Mouse (Mus musculus) lung, embryonic 15.5 days (tissue): ENCODE measurements at regions not wholly inside any gene's neighbourhood (a gene's known extent, or its start where the extent isn't known, plus 50 kb on each side); places are given as distances from the start of the nearest gene placed in this dataset.

Experiments
- ATAC-seq: fragments of 200-750 bp; cut with Nextera tagmentation; 2 replicates; pipeline ENCODE4 v1.8.0; 2017; ENCODE audit warnings: moderate number of reproducible peaks, borderline replicate concordance; ENCODE audit not compliant: low FRiP score, low TSS enrichment; ENCODE audit errors: extremely low read depth
- H3K27ac ChIP-seq: fragments of 300-500 bp; sonication (generic); 2 replicates; pipeline ENCODE4 v1.5.1; 2015; ENCODE audit warnings: moderate library complexity, mild to moderate bottlenecking, inconsistent platforms
- H3K27me3 ChIP-seq: fragments of 300-500 bp; sonication (generic); 2 replicates; pipeline ENCODE4 v1.6.1; 2015; ENCODE audit warnings: inconsistent platforms
- H3K36me3 ChIP-seq: fragments of 300-500 bp; sonication (generic); 2 replicates; pipeline ENCODE4 v1.6.1; 2015; ENCODE audit warnings: inconsistent platforms
- H3K4me1 ChIP-seq: fragments of 300-500 bp; sonication (generic); 2 replicates; pipeline ENCODE4 v1.6.1; 2015; ENCODE audit warnings: inconsistent platforms
- H3K4me2 ChIP-seq: fragments of 300-500 bp; sonication (generic); 2 replicates; pipeline ENCODE4 v1.6.1; 2015; ENCODE audit warnings: inconsistent platforms, mild to moderate bottlenecking, moderate library complexity
- H3K4me3 ChIP-seq: fragments of 300-500 bp; sonication (generic); 2 replicates; pipeline ENCODE4 v1.5.1; 2015; ENCODE audit warnings: mild to moderate bottlenecking, inconsistent platforms
- H3K9ac ChIP-seq: fragments of 300-500 bp; sonication (generic); 2 replicates; pipeline ENCODE4 v1.6.1; 2015; ENCODE audit warnings: inconsistent platforms
- H3K9me3 ChIP-seq: fragments of 300-500 bp; sonication (generic); 2 replicates; pipeline ENCODE4 v1.6.1; 2016; ENCODE audit warnings: inconsistent platforms
- WGBS: fragments of 180-500 bp; shearing (Covaris S2); methylation state at CpG from one replicate; pipeline ENCODE4 v1.1.7; 2015; 5-methylcytosine and 5-hydroxymethylcytosine counted together

DNA sequence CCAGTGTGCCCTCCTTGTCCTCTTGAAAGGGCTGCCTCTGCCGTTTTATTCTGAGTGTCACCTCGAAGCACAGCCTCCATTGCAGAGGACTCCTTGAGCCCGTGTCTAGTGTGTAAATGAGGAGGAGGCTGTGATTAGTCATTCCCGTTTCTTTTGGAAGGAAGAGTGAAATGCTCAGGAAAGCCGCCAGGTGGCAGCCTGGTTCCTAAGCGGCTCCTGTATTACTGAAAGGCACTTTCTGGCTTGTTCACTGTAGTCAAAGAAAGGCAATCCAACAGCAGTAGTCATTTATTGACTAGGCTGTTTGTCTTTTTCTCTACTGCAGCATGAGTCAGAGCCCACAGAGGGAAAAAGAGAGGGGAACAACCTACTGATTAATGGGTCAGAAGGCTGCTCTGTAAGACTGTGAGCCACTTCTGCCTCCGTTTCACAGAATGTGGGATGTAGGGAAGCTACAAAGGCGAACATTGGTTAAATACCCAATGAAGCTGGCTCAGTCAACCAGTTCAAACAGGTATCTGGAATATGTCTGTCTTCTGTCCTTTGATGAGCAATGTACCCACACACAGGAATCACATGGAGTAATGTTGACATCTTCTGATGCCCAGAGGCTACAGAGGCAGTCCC is 103.2 kb upstream of the Cwc22 start:
- Histone ChIP-seq H3K36me3 (no peaks in the 10 kb centered on the region), H3K27ac (0 out of 2 replicates have a peak overlapping the region, but pooled peaks have one; percentile 12), H3K9me3 (no peaks in the 10 kb centered on the region), H3K4me1 (peaks cover 13% of the 10 kb centered on the region), H3K9ac (no peak overlapping the region), H3K27me3 (no peaks in the 10 kb centered on the region), H3K4me3 (peak overlapping the region; percentile 24), H3K4me2 (peak overlapping the region; percentile 60)
- 14% methylated on average over 8 of the region's 8 CpGs for WGBS
- peak; percentile 60 for ATAC-seq

DNA sequence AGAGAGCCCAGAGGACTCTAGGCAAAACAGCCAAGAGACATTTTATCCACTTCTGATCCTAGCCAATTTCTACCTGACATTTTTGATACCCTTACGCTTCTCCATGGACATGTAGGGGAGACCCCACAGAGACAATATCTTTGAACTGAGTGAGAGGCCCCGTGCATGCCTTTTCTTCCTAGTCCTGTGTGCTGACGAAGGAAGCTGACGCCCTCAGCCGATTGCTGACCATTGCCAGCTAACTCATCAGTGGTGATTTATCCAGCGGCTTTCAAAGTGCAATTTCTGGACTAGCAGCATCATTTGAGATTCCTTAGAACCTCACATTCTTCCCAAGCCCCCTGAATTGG is 102.5 kb upstream of the Cwc22 start:
- no peaks in the 10 kb centered on the region for H3K36me3 ChIP-seq
- no peaks in the 10 kb centered on the region for H3K9me3 ChIP-seq
- H3K27me3 ChIP-seq: no peaks in the 10 kb centered on the region
- H3K27ac ChIP-seq: no peak overlapping the region
- H3K9ac ChIP-seq: no peak overlapping the region
- peak; percentile 32; the same call in 1 of the 2 replicates for ATAC-seq
- peak overlapping the region; percentile 24 for H3K4me3 ChIP-seq
- peaks cover 13% of the 10 kb centered on the region for H3K4me1 ChIP-seq
- 37% methylated on average over 6 of the region's 6 CpGs for WGBS
- H3K4me2 ChIP-seq: peak overlapping the region; percentile 60

DNA sequence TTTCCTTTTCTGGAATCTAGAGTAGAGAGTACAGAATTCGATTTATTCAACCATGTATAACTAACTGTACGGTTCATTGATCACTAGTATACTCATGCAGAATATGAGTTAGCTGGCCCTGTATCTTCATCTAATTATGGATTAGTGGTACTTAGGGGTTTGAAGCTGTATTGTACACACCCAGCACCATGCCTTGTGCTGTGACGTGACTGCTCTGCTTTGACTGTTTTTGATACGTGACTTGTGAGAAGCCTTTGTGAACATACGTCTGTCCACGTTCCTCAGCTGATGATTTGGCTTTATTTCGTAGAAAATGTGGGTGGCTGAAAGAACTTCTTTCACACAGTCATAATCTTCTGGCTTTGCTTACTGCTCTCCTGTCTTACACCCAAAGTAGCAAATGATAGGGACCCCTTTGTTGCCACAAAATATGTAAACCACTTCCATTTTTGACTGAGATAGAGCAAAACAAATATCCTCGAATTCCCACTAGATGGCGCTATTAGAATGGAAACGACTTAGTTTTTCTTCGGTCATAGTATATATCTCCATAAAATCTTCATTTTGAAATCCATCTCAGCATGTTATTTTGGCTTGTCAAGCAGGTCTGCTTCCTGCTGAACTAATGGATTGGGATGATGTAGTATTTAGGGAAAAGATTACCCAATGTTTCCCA is 102.0 kb upstream of the Cwc22 start:
- Histone ChIP-seq H3K27ac (no peak overlapping the region), H3K4me1 (peaks cover 13% of the 10 kb centered on the region), H3K36me3 (no peaks in the 10 kb centered on the region), H3K4me3 (no peak overlapping the region), H3K27me3 (no peaks in the 10 kb centered on the region), H3K4me2 (peak overlapping the region; percentile 60), H3K9ac (no peak overlapping the region), H3K9me3 (no peaks in the 10 kb centered on the region)
- WGBS: 35% methylated on average over 11 of the region's 11 CpGs
- peak; percentile 67; the same call in 1 of the 2 replicates for ATAC-seq

DNA sequence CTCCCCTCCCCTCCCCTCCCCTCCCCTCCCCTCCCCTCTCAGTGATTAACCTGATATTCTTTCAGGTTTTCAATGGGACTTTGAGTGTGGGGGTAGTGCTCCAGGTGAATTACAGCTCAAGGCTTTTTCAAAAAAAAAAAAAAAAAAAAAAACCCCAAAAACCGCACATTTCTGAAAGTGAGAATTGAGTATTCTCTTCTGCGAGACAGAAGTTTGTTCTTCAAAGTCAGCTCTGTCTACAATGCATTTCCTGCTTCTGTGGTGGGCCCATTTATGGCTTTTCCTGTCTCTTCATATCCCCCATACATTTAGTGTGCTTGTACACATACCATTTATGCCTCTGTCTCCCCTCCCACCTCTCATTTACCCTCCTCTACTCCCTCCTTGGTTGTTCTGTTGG is 81.1 kb upstream of the Cwc22 start:
- Histone ChIP-seq H3K27me3 (no peaks in the 10 kb centered on the region), H3K4me2 (no peak overlapping the region), H3K4me1 (no peaks in the 10 kb centered on the region), H3K4me3 (no peak overlapping the region), H3K36me3 (no peaks in the 10 kb centered on the region), H3K27ac (no peak overlapping the region), H3K9ac (no peak overlapping the region), H3K9me3 (no peaks in the 10 kb centered on the region)
- ATAC-seq: no peak
- WGBS: 49% methylated on average over 2 of the region's 2 CpGs

DNA sequence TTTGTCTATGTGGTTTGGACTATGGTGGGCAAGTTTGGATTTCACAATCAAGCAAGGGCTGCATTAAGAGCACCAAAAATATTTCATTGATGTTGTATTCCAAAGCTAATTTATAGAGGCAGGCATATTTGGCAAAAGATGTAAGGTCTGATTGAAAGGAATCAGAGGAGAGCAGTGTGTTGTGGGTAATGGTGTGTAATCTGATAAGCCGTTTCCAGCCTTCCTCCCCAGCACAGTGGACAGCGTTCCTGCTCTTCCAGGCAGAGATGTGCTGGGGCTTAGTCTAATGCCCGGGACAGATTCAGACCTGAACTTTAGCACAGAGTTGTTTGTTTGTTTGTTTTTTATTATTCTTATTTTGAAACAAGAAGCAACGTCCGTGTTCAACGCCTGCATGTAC is 80.6 kb upstream of the Cwc22 start:
- WGBS: 19% methylated on average over 6 of the region's 6 CpGs
- ATAC-seq: peak; percentile 46; the same call in 1 of the 2 replicates
- no peaks in the 10 kb centered on the region for H3K9me3 ChIP-seq
- H3K4me2 ChIP-seq: no peak overlapping the region
- H3K27ac ChIP-seq: no peak overlapping the region
- H3K27me3 ChIP-seq: no peaks in the 10 kb centered on the region
- H3K36me3 ChIP-seq: no peaks in the 10 kb centered on the region
- H3K4me3 ChIP-seq: no peak overlapping the region
- no peaks in the 10 kb centered on the region for H3K4me1 ChIP-seq
- no peak overlapping the region for H3K9ac ChIP-seq

GRCm38 (mm10) chr2:78025651-78026435 is 79.7 kb upstream of the Cwc22 start:
- no peaks in the 10 kb centered on the region for H3K9me3 ChIP-seq
- H3K9ac ChIP-seq: no peak overlapping the region
- H3K27ac ChIP-seq: no peak overlapping the region
- no peak for ATAC-seq
- H3K27me3 ChIP-seq: no peaks in the 10 kb centered on the region
- H3K4me2 ChIP-seq: no peak overlapping the region
- no peaks in the 10 kb centered on the region for H3K4me1 ChIP-seq
- no peak overlapping the region for H3K4me3 ChIP-seq
- H3K36me3 ChIP-seq: no peaks in the 10 kb centered on the region
- WGBS: 44% methylated on average over 16 of the region's 16 CpGs

DNA sequence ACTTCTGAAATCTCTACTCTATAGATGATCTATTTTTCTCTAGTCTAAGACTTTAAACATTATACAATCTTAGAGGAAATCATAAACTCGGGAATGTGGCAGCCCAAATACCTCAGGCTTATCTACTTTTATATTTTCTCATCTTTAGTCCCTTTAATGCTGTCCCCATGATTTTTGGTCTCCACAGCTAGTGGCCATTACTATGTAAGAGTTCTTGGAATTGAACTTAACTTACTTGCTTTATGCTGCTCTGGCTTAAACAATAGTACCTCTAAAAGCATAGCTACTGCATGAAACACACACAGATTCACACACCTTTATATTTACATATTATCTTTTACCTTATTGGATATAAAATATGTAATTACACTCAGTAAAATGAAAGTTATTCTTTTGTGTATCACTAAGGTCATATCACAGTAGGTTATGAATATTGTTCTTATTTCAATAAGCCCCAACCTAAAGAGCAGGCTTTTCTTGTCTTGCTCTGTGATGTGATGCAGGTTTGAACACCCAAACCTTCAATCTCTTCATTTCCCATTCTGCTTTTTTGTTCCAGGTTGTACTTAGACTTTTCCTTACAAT is 78.9 kb upstream of the Cwc22 start:
- ATAC-seq: no peak
- Histone ChIP-seq H3K36me3 (no peaks in the 10 kb centered on the region), H3K4me3 (no peak overlapping the region), H3K27ac (no peak overlapping the region), H3K27me3 (no peaks in the 10 kb centered on the region), H3K9me3 (no peaks in the 10 kb centered on the region), H3K9ac (no peak overlapping the region), H3K4me2 (no peak overlapping the region), H3K4me1 (no peaks in the 10 kb centered on the region)
- 71% methylated on average over 1 of the region's 1 CpGs for WGBS

- ATAC-seq: no peak
- Histone ChIP-seq H3K27ac (no peak overlapping the region), H3K9me3 (no peaks in the 10 kb centered on the region), H3K4me2 (no peak overlapping the region), H3K27me3 (no peaks in the 10 kb centered on the region), H3K36me3 (no peaks in the 10 kb centered on the region), H3K4me3 (no peak overlapping the region), H3K9ac (no peak overlapping the region), H3K4me1 (no peaks in the 10 kb centered on the region)
- 59% methylated on average over 4 of the region's 4 CpGs for WGBS
These were observed 77.9 kb upstream of the Cwc22 start for GRCm38 (mm10) chr2:78023916-78024685.

DNA sequence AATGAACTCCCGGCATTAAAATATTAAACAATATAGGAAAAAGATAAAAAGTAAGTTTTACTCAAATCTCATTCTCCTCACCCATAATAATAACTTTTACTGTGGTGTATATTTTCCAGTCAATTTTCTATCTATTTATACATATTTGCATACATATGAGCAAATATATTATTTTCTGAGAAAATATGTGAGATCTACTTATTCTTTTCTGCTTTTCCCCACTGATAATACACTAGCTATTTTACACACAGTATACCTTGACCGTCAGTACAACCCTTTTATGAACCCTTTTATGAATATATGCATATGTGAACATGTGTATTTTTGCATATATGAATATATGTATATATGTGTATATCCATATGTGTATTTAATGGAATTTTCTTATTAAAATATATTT is 77.2 kb upstream of the Cwc22 start:
- 80% methylated on average over 2 of the region's 2 CpGs for WGBS
- Histone ChIP-seq H3K4me1 (no peaks in the 10 kb centered on the region), H3K27me3 (no peaks in the 10 kb centered on the region), H3K9me3 (no peaks in the 10 kb centered on the region), H3K4me2 (no peak overlapping the region), H3K9ac (no peak overlapping the region), H3K27ac (no peak overlapping the region), H3K36me3 (no peaks in the 10 kb centered on the region), H3K4me3 (no peak overlapping the region)
- no peak for ATAC-seq

GRCm38 (mm10) chr2:78022756-78023155 is 76.6 kb upstream of the Cwc22 start:
- Histone ChIP-seq H3K36me3 (no peaks in the 10 kb centered on the region), H3K9ac (no peak overlapping the region), H3K27me3 (no peaks in the 10 kb centered on the region), H3K27ac (no peak overlapping the region), H3K9me3 (no peaks in the 10 kb centered on the region), H3K4me1 (no peaks in the 10 kb centered on the region), H3K4me2 (no peak overlapping the region), H3K4me3 (no peak overlapping the region)
- no peak for ATAC-seq
- 83% methylated on average over 4 of the region's 4 CpGs for WGBS

GRCm38 (mm10) chr2:78021905-78022304 is 75.7 kb upstream of the Cwc22 start:
- no peaks in the 10 kb centered on the region for H3K27me3 ChIP-seq
- no peaks in the 10 kb centered on the region for H3K9me3 ChIP-seq
- H3K36me3 ChIP-seq: no peaks in the 10 kb centered on the region
- H3K4me3 ChIP-seq: no peak overlapping the region
- H3K4me1 ChIP-seq: no peaks in the 10 kb centered on the region
- ATAC-seq: no peak
- no peak overlapping the region for H3K9ac ChIP-seq
- WGBS: 25% methylated on average over 5 of the region's 5 CpGs
- no peak overlapping the region for H3K27ac ChIP-seq
- H3K4me2 ChIP-seq: no peak overlapping the region
